ENCODE assay signal across 9 mouse cellular contexts in the genomic region with DNA sequence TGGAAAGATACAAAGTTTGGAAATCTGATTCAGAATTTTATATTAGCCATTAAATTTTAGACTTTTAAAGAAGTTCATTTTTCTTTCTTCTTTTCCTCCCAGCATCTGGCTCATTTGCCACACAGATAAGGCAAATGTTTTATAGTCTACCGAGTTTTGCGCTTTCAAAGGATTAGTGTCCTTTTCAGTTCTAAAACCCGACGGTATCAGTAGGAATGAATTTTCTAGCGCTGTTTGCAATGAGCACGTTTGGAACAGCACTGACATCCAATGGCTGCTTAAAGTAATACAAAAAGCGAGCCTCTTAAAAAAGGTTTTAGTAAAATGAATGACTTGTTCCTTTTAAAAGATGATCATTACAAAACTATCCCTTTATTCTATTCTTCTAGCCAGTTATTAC. TPM values are rescaled to one million over a fixed set of nuclear protein-coding genes. Genes with fewer than 3 reads are reported as not detected.
DNase-seq lines count a peak whose midpoint lies in the region; ATAC-seq and TF ChIP-seq lines count a peak whose summit lies in the region.
"Had no signal": no experiment of that assay in that cellular context is flagged by ENCODE, and none has a peak within 500 bp of the region (broad histone marks: within the 10 kb centered on the region; RNA-seq: fewer than 3 reads in every experiment).

No protein-coding gene starts in this region.

- no peaks in the 10 kb centered on the region for H3K9me3 ChIP-seq in embryonic facial prominence, embryonic 12.5 days
- no peaks in the 10 kb centered on the region for H3K9me3 ChIP-seq in hindbrain, postnatal 0 days (ENCODE audit: low read length)
- H3K9me3 ChIP-seq in liver, postnatal 0 days (ENCODE audit: low read length): no peaks in the 10 kb centered on the region

- peak overlapping the region; percentile 59 for H3K4me2 ChIP-seq in embryonic facial prominence, embryonic 12.5 days (replicated peaks)
- peak overlapping the region; percentile 86 for H3K4me2 ChIP-seq in hindbrain, postnatal 0 days (ENCODE audit: low read depth, low read length)
- H3K4me2 ChIP-seq in liver, postnatal 0 days (ENCODE audit: low read depth, low read length): peak overlapping the region; percentile 84

- peak; percentile 38 for DNase-seq in cerebellum, adult 8-10 months
- DNase-seq in cerebellum, adult 11 months: no peak
- DNase-seq in ES-CJ7 (ENCODE audit: low read depth, low spot score): peak; percentile 24
- peak; percentile 76 for DNase-seq in hindbrain, postnatal 0 days (ENCODE audit: low spot score)
- DNase-seq in liver, postnatal 0 days: no peak
- DNase-seq in skeletal muscle tissue, adult 2 months (ENCODE audit: low read depth, low spot score): peak; percentile 26
- DNase-seq in thymus, postnatal 4 days: no peak

- WGBS in embryonic facial prominence, embryonic 12.5 days: under 1% methylated on average over 7 of the region's 7 CpGs
- WGBS in hindbrain, postnatal 0 days: under 1% methylated on average over 7 of the region's 7 CpGs
- WGBS in liver, postnatal 0 days (ENCODE audit: insufficient replicate concordance): 2% methylated on average over 7 of the region's 7 CpGs

- peak; percentile 61 for TF ChIP-seq CTCF in hindbrain, postnatal 0 days (IDR thresholded peaks at IDR 0.05; ENCODE audit: low read depth)
- TF ChIP-seq CTCF in liver, postnatal 0 days (IDR thresholded peaks at IDR 0.05; ENCODE audit: low read depth): peak; percentile 58

- H3K36me3 ChIP-seq in embryonic facial prominence, embryonic 12.5 days: no peaks in the 10 kb centered on the region
- no peaks in the 10 kb centered on the region for H3K36me3 ChIP-seq in hindbrain, postnatal 0 days (ENCODE audit: insufficient read depth, low read length)
- H3K36me3 ChIP-seq in liver, postnatal 0 days (replicated peaks; ENCODE audit: insufficient read depth, low read length): no peaks in the 10 kb centered on the region

- H3K4me3 ChIP-seq in embryonic facial prominence, embryonic 12.5 days: peak overlapping the region; percentile 86
- peak overlapping the region; percentile 97 for H3K4me3 ChIP-seq in hindbrain, postnatal 0 days (ENCODE audit: low read length)
- peak overlapping the region; percentile 98 for H3K4me3 ChIP-seq in liver, postnatal 0 days (ENCODE audit: low read depth, low read length)

- H3K27me3 ChIP-seq in embryonic facial prominence, embryonic 12.5 days: no peaks in the 10 kb centered on the region
- H3K27me3 ChIP-seq in hindbrain, postnatal 0 days (ENCODE audit: insufficient read depth, low read length): no peaks in the 10 kb centered on the region
- no peaks in the 10 kb centered on the region for H3K27me3 ChIP-seq in liver, postnatal 0 days (ENCODE audit: insufficient read depth, low read length)

- peak overlapping the region; percentile 99 for H3K27ac ChIP-seq in embryonic facial prominence, embryonic 12.5 days
- H3K27ac ChIP-seq in hindbrain, postnatal 0 days: peak overlapping the region; percentile 100
- peak overlapping the region; percentile 99 for H3K27ac ChIP-seq in liver, postnatal 0 days (ENCODE audit: low read depth)

- H3K9ac ChIP-seq in embryonic facial prominence, embryonic 12.5 days: peak overlapping the region; percentile 47
- H3K9ac ChIP-seq in hindbrain, postnatal 0 days (replicated peaks; ENCODE audit: low read length): peak overlapping the region; percentile 99; the same call in 1 of the 2 replicates
- peak overlapping the region; percentile 100 for H3K9ac ChIP-seq in liver, postnatal 0 days (replicated peaks)

- H3K4me1 ChIP-seq in embryonic facial prominence, embryonic 12.5 days: 0 out of 2 replicates have a peak, but pooled peaks cover 5% of the 10 kb centered on the region
- H3K4me1 ChIP-seq in hindbrain, postnatal 0 days (ENCODE audit: insufficient read depth, low read length): peaks cover 5% of the 10 kb centered on the region; the same call in 1 of the 2 replicates
- H3K4me1 ChIP-seq in liver, postnatal 0 days (ENCODE audit: insufficient read depth): 0 out of 2 replicates have a peak, but pooled peaks cover 3% of the 10 kb centered on the region

- ATAC-seq in embryonic facial prominence, embryonic 12.5 days (ENCODE audit: insufficient number of reproducible peaks, insufficient read depth, low FRiP score, low TSS enrichment): no peak
- ATAC-seq in hindbrain, postnatal 0 days: no peak
- no peak for ATAC-seq in liver, postnatal 0 days

- TF ChIP-seq EP300 in liver, postnatal 0 days (IDR thresholded peaks at IDR 0.05; ENCODE audit: low read depth): no peak

RNA-seq across cellular contexts. Expression of a gene that starts 1.1 kb away (rescaled TPM):
- polyA plus RNA-seq in embryonic facial prominence, embryonic 12.5 days (2016; fragmentation: Nextera tagmentation; extraction: Ambion mirVana): 1.1 and 1.3 TPM in 2 replicates
- 0.83 and 1.8 TPM in 2 replicates for total RNA-seq in hindbrain, postnatal 0 days (2014; rRNA removed)
- 1.1 and 1.2 TPM in 2 replicates for polyA plus RNA-seq in hindbrain, postnatal 0 days (2015; fragmentation: Nextera tagmentation; extraction: Ambion mirVana)
- 3.1 and 4.1 TPM in 2 replicates for polyA plus RNA-seq in liver, postnatal 0 days (2015; fragmentation: Nextera tagmentation; extraction: Ambion mirVana)

RNA-seq across cellular contexts. Expression of a gene that starts 1.1 kb away (rescaled TPM):
- polyA plus RNA-seq in embryonic facial prominence, embryonic 12.5 days (2016; fragmentation: Nextera tagmentation; extraction: Ambion mirVana): 17.0 and 18.5 TPM in 2 replicates
- total RNA-seq in hindbrain, postnatal 0 days (2014; rRNA removed): 42.5 and 49.1 TPM in 2 replicates
- polyA plus RNA-seq in hindbrain, postnatal 0 days (2015; fragmentation: Nextera tagmentation; extraction: Ambion mirVana): 13.4 and 14.1 TPM in 2 replicates
- 6.7 and 7.0 TPM in 2 replicates for polyA plus RNA-seq in liver, postnatal 0 days (2015; fragmentation: Nextera tagmentation; extraction: Ambion mirVana)

RNA-seq across cellular contexts. Expression of a gene that starts 31.6 kb away (rescaled TPM):
- 2.2 and 2.7 TPM in 2 replicates for polyA plus RNA-seq in embryonic facial prominence, embryonic 12.5 days (2016; fragmentation: Nextera tagmentation; extraction: Ambion mirVana)
- 0.42 and 1.3 TPM in 2 replicates for total RNA-seq in hindbrain, postnatal 0 days (2014; rRNA removed)
- polyA plus RNA-seq in hindbrain, postnatal 0 days (2015; fragmentation: Nextera tagmentation; extraction: Ambion mirVana): 0.83 and 1.5 TPM in 2 replicates
- polyA plus RNA-seq in liver, postnatal 0 days (2015; fragmentation: Nextera tagmentation; extraction: Ambion mirVana): 0.23 and 0.52 TPM in 2 replicates

RNA-seq across cellular contexts. Expression of a gene that starts 49.4 kb away (rescaled TPM):
- not detected in 2 replicates for polyA plus RNA-seq in embryonic facial prominence, embryonic 12.5 days (2016; fragmentation: Nextera tagmentation; extraction: Ambion mirVana)
- total RNA-seq in hindbrain, postnatal 0 days (2014; rRNA removed): not detected in 2 replicates
- not detected in 2 replicates for polyA plus RNA-seq in hindbrain, postnatal 0 days (2015; fragmentation: Nextera tagmentation; extraction: Ambion mirVana)
- not detected in 2 replicates for polyA plus RNA-seq in liver, postnatal 0 days (2015; fragmentation: Nextera tagmentation; extraction: Ambion mirVana)
- total RNA-seq: left cerebral cortex, postnatal 10 days had no signal

Comparison
In these comparisons a context has a peak if more than half of its experiments do, and no peak if none do; other contexts are left out.
1. DNase-seq: peak in cerebellum, adult 8-10 months (single experiment), ES-CJ7 (single experiment), hindbrain, postnatal 0 days (single experiment) and skeletal muscle tissue, adult 2 months (single experiment); none in cerebellum, adult 11 months (single experiment), liver, postnatal 0 days (single experiment) and thymus, postnatal 4 days (single experiment).
2. H3K9ac ChIP-seq: peak in every context shown above with its lines; median percentile 100 in liver, postnatal 0 days; 99 in hindbrain, postnatal 0 days; 47 in embryonic facial prominence, embryonic 12.5 days.
3. Peak in every context shown above with its lines, with median percentiles within 50 percentile points of each other: H3K27ac ChIP-seq, H3K4me2 ChIP-seq and H3K4me3 ChIP-seq.